Mouse (Mus musculus): ENCODE data around the gene Mtus2. TPM values are rescaled to one million over a fixed set of nuclear protein-coding genes. Genes with fewer than 3 reads are reported as not detected.

Gene Mtus2
- total and polyA plus RNA-seq, 2 experiments from 2014 or later: 35.4 to 45.7 TPM

GRCm38 (mm10) chr5:148216786-148217185 is 259.7 kb downstream of the Mtus2 start:
- WGBS: 84% methylated on average over 8 of the region's 8 CpGs
- no peak for DNase-seq
- no peaks in the 10 kb centered on the region for H3K4me1 ChIP-seq (ENCODE audit: insufficient read depth)
- no peak overlapping the region for H3K27ac ChIP-seq (ENCODE audit: low read depth, low read length)
- no peaks in the 10 kb centered on the region for H3K36me3 ChIP-seq (ENCODE audit: insufficient read depth)
- no peak overlapping the region for H3K9ac ChIP-seq
- no peaks in the 10 kb centered on the region for H3K27me3 ChIP-seq (ENCODE audit: insufficient read depth, low read length)
- no peak for TF ChIP-seq CTCF (IDR thresholded peaks at IDR 0.05; ENCODE audit: low read depth)
- no peak for ATAC-seq
- no peak overlapping the region for H3K4me3 ChIP-seq (ENCODE audit: low read depth, low read length)
- no peaks in the 10 kb centered on the region for H3K9me3 ChIP-seq (ENCODE audit: low read length)
- no peak overlapping the region for H3K4me2 ChIP-seq (ENCODE audit: low read depth)

GRCm38 (mm10) chr5:148222898-148223297 is 265.8 kb downstream of the Mtus2 start:
- Histone ChIP-seq H3K9ac (no peak overlapping the region), H3K36me3 (ENCODE audit: insufficient read depth) (no peaks in the 10 kb centered on the region), H3K4me3 (ENCODE audit: low read depth, low read length) (no peak overlapping the region), H3K27ac (ENCODE audit: low read depth, low read length) (no peak overlapping the region), H3K9me3 (ENCODE audit: low read length) (no peaks in the 10 kb centered on the region), H3K4me1 (ENCODE audit: insufficient read depth) (no peaks in the 10 kb centered on the region), H3K4me2 (ENCODE audit: low read depth) (no peak overlapping the region), H3K27me3 (ENCODE audit: insufficient read depth, low read length) (no peaks in the 10 kb centered on the region)
- ATAC-seq (no peak), DNase-seq (no peak)
- TF ChIP-seq CTCF (IDR thresholded peaks at IDR 0.05; ENCODE audit: low read depth): no peak
- 87% methylated on average over 5 of the region's 5 CpGs for WGBS

GRCm38 (mm10) chr5:148224004-148224403 is 266.9 kb downstream of the Mtus2 start:
- no peak overlapping the region for H3K27ac ChIP-seq (ENCODE audit: low read depth, low read length)
- no peaks in the 10 kb centered on the region for H3K9me3 ChIP-seq (ENCODE audit: low read length)
- no peak overlapping the region for H3K4me2 ChIP-seq (ENCODE audit: low read depth)
- WGBS: 93% methylated on average over 16 of the region's 16 CpGs
- H3K9ac ChIP-seq: no peak overlapping the region
- TF ChIP-seq CTCF (IDR thresholded peaks at IDR 0.05; ENCODE audit: low read depth): no peak
- H3K27me3 ChIP-seq (ENCODE audit: insufficient read depth, low read length): no peaks in the 10 kb centered on the region
- no peak for DNase-seq
- H3K4me1 ChIP-seq (ENCODE audit: insufficient read depth): no peaks in the 10 kb centered on the region
- H3K4me3 ChIP-seq (ENCODE audit: low read depth, low read length): no peak overlapping the region
- no peak for ATAC-seq
- no peaks in the 10 kb centered on the region for H3K36me3 ChIP-seq (ENCODE audit: insufficient read depth)

- Histone ChIP-seq H3K4me3 (ENCODE audit: low read depth, low read length) (no peak overlapping the region), H3K4me1 (ENCODE audit: insufficient read depth) (no peaks in the 10 kb centered on the region), H3K9me3 (ENCODE audit: low read length) (no peaks in the 10 kb centered on the region), H3K27me3 (ENCODE audit: insufficient read depth, low read length) (no peaks in the 10 kb centered on the region), H3K27ac (ENCODE audit: low read depth, low read length) (no peak overlapping the region), H3K4me2 (ENCODE audit: low read depth) (no peak overlapping the region), H3K36me3 (ENCODE audit: insufficient read depth) (no peaks in the 10 kb centered on the region), H3K9ac (no peak overlapping the region)
- no peak for TF ChIP-seq CTCF (IDR thresholded peaks at IDR 0.05; ENCODE audit: low read depth)
- ATAC-seq (no peak), DNase-seq (no peak)
- WGBS: 88% methylated on average over 18 of the region's 18 CpGs
Measured at GRCm38 (mm10) chr5:148233714-148234113, 276.6 kb downstream of the Mtus2 start.

- 56% methylated on average over 9 of the region's 9 CpGs for WGBS
- no peak for DNase-seq
- no peaks in the 10 kb centered on the region for H3K27me3 ChIP-seq (ENCODE audit: insufficient read depth, low read length)
Measured at GRCm38 (mm10) chr5:148236616-148237015, 279.5 kb downstream of the Mtus2 start.

GRCm38 (mm10) chr5:148239067-148239466 is 281.9 kb downstream of the Mtus2 start:
- ATAC-seq: peak; percentile 74
- no peaks in the 10 kb centered on the region for H3K27me3 ChIP-seq (ENCODE audit: insufficient read depth, low read length)
- no peak overlapping the region for H3K4me3 ChIP-seq (ENCODE audit: low read depth, low read length)
- H3K9ac ChIP-seq: no peak overlapping the region
- no peaks in the 10 kb centered on the region for H3K36me3 ChIP-seq (ENCODE audit: insufficient read depth)
- DNase-seq: peak; percentile 66
- H3K4me2 ChIP-seq (ENCODE audit: low read depth): no peak overlapping the region
- no peaks in the 10 kb centered on the region for H3K4me1 ChIP-seq (ENCODE audit: insufficient read depth)
- H3K9me3 ChIP-seq (ENCODE audit: low read length): no peaks in the 10 kb centered on the region
- TF ChIP-seq CTCF (IDR thresholded peaks at IDR 0.05; ENCODE audit: low read depth): peak; percentile 95
- no peak overlapping the region for H3K27ac ChIP-seq (ENCODE audit: low read depth, low read length)

More at GRCm38 (mm10) chr5:148236616-148237015, 279.5 kb downstream of the Mtus2 start:
- H3K4me1 ChIP-seq (ENCODE audit: insufficient read depth): no peaks in the 10 kb centered on the region
- H3K9me3 ChIP-seq (ENCODE audit: low read length): no peaks in the 10 kb centered on the region
- no peak overlapping the region for H3K4me3 ChIP-seq (ENCODE audit: low read depth, low read length)
- H3K9ac ChIP-seq: no peak overlapping the region
- no peak overlapping the region for H3K27ac ChIP-seq (ENCODE audit: low read depth, low read length)
- TF ChIP-seq CTCF (IDR thresholded peaks at IDR 0.05; ENCODE audit: low read depth): peak; percentile 42
- no peaks in the 10 kb centered on the region for H3K36me3 ChIP-seq (ENCODE audit: insufficient read depth)
- no peak for ATAC-seq
- no peak overlapping the region for H3K4me2 ChIP-seq (ENCODE audit: low read depth)

- 14% methylated on average over 2 of the region's 2 CpGs for WGBS
Measured at GRCm38 (mm10) chr5:148239757-148240156, 282.6 kb downstream of the Mtus2 start.

More at GRCm38 (mm10) chr5:148239757-148240156, 282.6 kb downstream of the Mtus2 start:
- no peaks in the 10 kb centered on the region for H3K4me1 ChIP-seq (ENCODE audit: insufficient read depth)
- DNase-seq: no peak
- no peak overlapping the region for H3K27ac ChIP-seq (ENCODE audit: low read depth, low read length)
- no peaks in the 10 kb centered on the region for H3K27me3 ChIP-seq (ENCODE audit: insufficient read depth, low read length)
- no peak overlapping the region for H3K4me3 ChIP-seq (ENCODE audit: low read depth, low read length)
- H3K9me3 ChIP-seq (ENCODE audit: low read length): no peaks in the 10 kb centered on the region
- ATAC-seq: no peak
- no peak for TF ChIP-seq CTCF (IDR thresholded peaks at IDR 0.05; ENCODE audit: low read depth)
- no peak overlapping the region for H3K4me2 ChIP-seq (ENCODE audit: low read depth)
- H3K9ac ChIP-seq: no peak overlapping the region
- H3K36me3 ChIP-seq (ENCODE audit: insufficient read depth): no peaks in the 10 kb centered on the region

All from forebrain, postnatal 0 days (tissue).